Mouse (Mus musculus) left cerebral cortex, adult 2 months (tissue): ENCODE measurements around the gene Fars2. TPM values are rescaled to one million over a fixed set of nuclear protein-coding genes. Genes with fewer than 3 reads are reported as not detected.

Source experiments
- DNase-seq, 2 experiments: peaks; one replicate each; pipeline ENCODE4 v3.0.0; 2021 to 2022; ENCODE audit warnings: low spot score in 2 of 2, mixed read lengths in 1 of 2; ENCODE audit errors: extremely low spot score in 1 of 2
- H3K27ac ChIP-seq: fragments of 200-600 bp; 2 replicates; pipeline ENCODE4 v1.8.1; 2022
- H3K4me3 ChIP-seq: fragments of 200-600 bp; 2 replicates; pipeline ENCODE4 v1.8.1; 2022
- CTCF ChIP-seq: fragments of 200-600 bp; IDR thresholded peaks from 2 replicates; pipeline ENCODE4 v1.8.1; 2022; ENCODE audit warnings: antibody characterized with exemption, mild to moderate bottlenecking, moderate library complexity
- intact Hi-C: fragments of 180-260 bp; cut with DNase I; formaldehyde crosslinking; loops from one replicate; pipeline ENCODE4 v1.15.1; 2025
- total RNA-seq, 2 experiments: library from RNA; stranded (reverse); gene quantifications; 2 replicates each; pipeline ENCODE4 v1.2.3; 2021

Fars2 gene
- total RNA-seq, 2 experiments from 2014 or later, result 34.4 to 40.7 TPM

DNA sequence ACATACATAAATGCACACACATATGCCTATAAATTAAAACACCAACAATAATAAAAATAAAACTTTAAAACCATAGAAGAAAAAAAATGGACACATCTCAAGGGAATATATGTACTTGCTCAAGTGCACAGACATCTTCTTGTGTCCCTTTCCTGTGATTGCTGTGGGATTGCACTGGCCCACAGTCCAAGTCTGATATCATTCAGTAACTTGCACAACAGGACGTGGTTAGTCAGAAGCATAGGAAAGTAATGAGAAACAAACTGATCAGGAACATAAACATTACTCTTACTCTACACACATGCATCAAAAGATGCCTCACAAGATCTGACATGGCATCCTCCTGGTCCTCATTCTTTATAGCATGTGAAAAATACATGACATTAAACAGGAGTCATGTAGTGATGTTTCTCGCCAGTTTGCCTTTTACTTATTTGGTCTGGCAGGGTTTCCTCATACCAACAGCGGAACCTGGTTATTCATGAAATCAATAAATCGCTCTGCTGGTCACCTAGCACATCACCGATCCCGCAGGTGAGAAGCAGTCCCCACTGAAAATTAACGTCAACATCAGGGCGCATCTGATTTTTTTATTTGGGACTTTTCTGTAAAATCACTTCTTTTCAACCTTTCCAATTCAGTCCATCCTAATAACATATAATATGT lies 563.6 kb downstream of the Fars2 start:
- no peak for TF ChIP-seq CTCF
- no peak for DNase-seq
- Histone ChIP-seq H3K27ac (no peak overlapping the region), H3K4me3 (no peak overlapping the region)
- intact Hi-C loops, result no loop called here

DNA sequence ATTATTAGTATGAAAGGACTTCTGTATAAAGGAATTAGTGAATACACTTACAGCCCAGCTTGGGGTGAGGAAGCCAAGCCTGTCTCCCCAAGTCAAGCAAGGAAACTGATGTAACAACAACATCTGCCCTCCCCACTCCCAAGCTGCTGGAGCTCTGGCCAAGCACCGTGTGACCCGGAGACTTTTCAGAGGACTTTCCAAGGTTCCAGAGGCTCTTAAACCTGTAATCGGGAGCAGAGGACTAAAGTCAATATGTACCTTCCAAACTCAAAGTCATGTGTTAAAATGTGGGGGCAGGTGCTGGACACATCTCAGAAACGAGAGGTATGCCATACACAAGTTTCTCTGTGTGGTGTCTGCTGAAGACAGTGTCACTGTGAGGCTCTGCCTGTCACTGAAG lies 566.4 kb downstream of the Fars2 start:
- no peak for TF ChIP-seq CTCF
- intact Hi-C loops, result no loop called here
- H3K27ac ChIP-seq, result no peak overlapping the region
- no peak overlapping the region for H3K4me3 ChIP-seq
- DNase-seq, result no peak

DNA sequence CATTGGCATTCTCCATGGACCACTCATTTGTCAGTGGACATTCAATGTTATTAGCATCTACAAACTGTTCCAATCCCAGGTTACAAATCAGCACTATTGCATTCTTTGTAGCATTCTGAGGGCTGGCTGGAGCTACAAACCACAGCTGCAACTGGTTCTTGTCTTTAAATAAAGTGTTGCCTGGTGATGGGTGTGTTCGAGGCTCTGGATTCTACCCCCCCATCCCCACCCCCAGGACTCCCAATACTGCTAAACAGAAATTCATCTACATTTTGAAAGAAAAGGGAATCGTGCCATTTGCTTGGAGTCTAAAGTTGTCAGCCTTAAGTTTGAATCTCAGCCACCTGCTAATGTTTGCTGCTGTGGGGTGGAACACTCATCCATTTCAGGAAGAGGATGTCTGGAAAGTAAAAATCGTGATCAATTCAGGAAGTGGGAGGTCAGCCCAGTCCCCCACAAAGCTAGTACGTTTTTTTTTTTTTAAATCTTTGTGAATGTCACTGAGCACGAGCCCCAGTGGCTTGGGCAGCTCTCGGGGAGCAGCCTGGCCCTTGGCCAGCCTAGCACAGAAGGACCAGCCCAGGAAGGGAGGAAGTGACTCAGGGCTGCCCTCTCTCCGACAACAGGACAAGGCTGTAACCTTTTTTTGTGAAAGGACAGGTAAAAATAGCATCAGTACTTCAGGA lies 578.4 kb downstream of the Fars2 start:
- no peak for TF ChIP-seq CTCF
- DNase-seq, result peak in 1 of 2 experiments; percentile 10
- intact Hi-C loops, result loop anchor here (2.0 to 10.0 kb wide), 2 partner anchors 29 to 331 kb away; no protein-coding TSS in a partner anchor
- H3K27ac ChIP-seq, result peak overlapping the region; percentile 72
- no peak overlapping the region for H3K4me3 ChIP-seq

DNA sequence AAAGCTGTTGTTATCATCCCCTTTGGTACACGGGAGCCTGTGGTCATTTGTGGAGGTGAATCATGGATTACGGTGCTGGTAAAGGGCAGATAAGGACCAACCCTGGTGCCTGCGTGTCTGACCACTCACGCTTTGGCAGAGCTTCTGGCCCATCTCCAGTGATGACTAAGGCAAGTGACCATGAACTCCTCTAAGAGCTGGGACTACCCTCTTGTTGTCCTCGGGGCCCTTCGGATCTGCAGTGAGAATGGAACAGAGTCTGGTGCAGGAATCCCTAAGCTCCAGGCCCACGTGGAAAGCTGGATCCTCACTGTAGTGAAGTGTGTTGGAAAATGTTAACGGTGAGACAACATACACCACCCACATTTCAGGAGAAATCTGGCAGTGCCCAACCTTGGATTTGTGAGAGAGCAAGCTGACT lies 579.1 kb downstream of the Fars2 start:
- no peak for TF ChIP-seq CTCF
- H3K4me3 ChIP-seq, result no peak overlapping the region
- intact Hi-C loops, result loop anchor here (10.0 kb wide), 1 partner anchor 332 kb away; no protein-coding TSS in a partner anchor

DNA sequence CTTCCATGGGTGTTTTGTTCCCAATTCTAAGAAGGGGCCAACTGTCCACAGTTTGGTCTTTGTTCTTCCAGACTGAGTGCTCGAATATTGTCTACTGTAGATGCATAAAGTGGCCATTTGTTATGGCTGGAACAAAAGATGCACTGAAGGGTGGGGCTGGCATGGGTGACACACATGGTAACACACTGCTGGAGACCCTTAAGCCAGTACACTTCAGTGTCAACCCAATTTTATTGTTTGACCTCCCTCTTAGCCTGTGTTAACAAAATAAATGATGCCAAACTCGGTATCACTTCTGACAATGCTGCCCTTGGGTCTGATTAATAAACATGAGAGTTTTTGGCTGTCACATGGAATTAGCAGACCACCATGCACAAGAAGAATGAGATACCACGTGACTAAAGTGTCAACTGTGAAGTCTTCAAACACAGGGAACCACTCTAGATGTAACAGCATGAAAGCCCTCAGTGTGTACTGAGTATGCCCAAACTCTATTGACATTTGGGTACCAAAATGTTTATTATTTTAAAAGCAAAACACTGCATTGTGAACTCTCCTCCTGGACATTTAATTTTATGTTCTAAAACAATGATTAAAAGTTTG lies 590.0 kb downstream of the Fars2 start:
- H3K4me3 ChIP-seq, result no peak overlapping the region
- intact Hi-C loops, result no loop called here
- no peak for DNase-seq
- no peak overlapping the region for H3K27ac ChIP-seq
- TF ChIP-seq CTCF, result no peak

More for the DNA sequence above, 579.1 kb downstream of the Fars2 start:
- peak; percentile 23 to 41 for DNase-seq
- H3K27ac ChIP-seq, result peak overlapping the region; percentile 72

DNA sequence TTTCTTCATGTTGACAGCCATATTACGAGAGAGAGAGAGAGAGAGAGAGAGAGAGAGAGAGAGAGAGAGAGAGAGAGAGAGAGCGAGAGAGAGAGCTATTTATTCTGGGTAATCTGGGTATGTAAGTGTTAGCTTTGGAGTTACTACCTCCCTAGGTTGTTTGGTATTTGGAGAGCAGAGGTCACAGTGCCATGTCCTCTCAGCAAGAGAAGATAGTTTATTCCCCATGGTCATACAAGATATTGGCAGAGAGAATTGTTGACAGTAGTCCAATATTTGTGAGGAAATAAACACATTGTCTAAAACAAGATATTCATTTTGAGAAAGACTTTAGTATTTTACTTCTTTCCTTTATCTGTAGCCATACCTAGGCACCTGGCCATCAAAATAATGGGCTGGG lies 596.9 kb downstream of the Fars2 start:
- no peak overlapping the region for H3K4me3 ChIP-seq
- DNase-seq, result no peak
- no peak for TF ChIP-seq CTCF
- intact Hi-C loops, result no loop called here
- no peak overlapping the region for H3K27ac ChIP-seq

DNA sequence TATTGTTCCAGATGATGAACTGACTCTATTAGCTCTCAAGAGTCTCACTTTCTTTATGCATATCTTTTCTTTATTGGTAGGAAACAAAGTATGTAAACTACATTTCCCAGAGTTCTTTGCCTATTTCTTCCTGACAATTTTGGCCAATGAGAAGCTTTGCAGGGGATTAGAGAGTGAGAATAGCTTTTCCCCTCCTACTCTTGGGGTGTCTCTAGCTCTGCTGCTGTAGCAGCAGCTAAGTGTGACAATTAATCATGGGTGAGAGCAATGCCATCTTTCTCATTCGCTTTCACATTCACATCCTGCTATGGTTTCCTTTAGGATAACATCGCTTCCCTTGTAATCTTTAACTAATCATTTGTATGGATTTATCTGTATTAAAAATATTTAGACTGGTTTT lies 599.5 kb downstream of the Fars2 start:
- H3K4me3 ChIP-seq, result no peak overlapping the region
- no peak overlapping the region for H3K27ac ChIP-seq
- TF ChIP-seq CTCF, result no peak
- no peak for DNase-seq
- intact Hi-C loops, result no loop called here

DNA sequence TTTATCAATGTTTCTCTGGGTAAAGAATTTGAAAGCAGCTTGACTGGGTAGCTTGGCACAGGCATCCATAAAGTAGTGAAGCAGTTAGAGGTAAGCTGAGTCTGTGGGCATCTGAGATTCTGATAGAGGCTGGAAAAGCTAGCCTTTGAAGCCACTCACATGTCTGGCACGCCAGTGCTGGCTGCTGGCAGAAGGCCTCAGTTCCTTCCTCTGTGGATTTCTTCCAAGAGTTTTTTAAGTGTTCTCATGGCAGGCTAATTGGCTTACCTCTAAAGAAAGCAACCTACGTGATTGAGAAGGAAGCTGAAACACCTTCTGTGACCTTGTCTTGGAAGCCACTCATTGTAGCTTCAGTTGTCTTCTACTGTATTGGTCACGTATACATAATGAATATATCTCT lies 600.2 kb downstream of the Fars2 start:
- TF ChIP-seq CTCF, result no peak
- Histone ChIP-seq H3K27ac (no peak overlapping the region), H3K4me3 (no peak overlapping the region)
- intact Hi-C loops, result no loop called here
- DNase-seq, result no peak

DNA sequence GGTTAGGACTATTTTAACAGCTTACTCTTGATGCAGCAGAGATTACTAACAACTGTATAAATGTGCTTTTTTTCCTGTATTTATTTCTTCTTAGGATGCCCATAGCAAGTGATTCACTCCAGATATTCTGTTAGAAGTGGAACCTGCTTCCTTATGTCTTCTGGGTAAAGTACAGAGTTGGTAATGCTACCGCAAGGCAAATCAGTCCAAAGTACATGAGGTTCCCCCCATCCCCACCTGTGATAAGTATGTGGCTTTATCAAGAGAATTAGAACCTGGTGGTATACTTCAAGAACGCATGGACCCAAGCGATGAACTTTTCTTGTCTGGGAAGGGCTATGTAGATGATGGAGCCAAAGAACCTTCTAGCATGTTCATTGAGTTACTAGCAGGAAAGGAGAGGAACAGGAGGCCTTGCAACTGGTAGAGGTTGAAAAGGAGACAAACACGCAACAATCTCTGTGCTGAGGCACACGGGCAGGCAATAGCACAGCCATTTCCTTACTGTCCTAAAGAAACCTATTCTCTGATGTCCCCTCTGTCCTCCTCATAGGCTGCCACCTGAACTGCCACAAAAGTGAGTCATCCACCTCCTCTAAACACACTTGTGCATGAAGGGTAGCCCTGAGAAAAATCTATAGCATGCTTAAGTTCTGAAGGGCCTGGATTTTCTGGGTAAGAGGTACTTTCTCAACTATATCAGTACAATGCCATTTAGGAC lies 603.2 kb downstream of the Fars2 start:
- Histone ChIP-seq H3K27ac (no peak overlapping the region), H3K4me3 (no peak overlapping the region)
- TF ChIP-seq CTCF, result no peak
- DNase-seq, result no peak
- intact Hi-C loops, result loop anchor here (10.0 kb wide), 1 partner anchor 606 kb away; the partner anchor contains the start of genes Fars2 and Lyrm4

DNA sequence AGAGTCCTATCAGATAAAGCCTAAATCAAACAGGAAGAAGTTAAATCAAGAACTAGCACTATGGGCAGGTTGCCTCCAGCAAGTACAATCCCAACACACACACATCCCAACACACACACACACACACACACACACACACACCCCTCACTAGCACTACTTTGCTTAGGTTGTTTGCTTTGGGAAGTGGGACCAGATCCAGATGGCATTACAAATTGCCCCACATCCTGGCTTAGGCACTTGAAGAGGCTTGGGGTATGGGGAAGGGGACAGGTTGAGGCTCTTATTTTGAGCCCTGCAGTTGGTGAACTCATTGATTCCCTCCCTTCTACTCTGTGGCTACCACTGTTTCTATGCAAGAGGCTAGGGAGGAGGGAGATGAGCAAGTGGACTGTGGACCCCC lies 605.1 kb downstream of the Fars2 start:
- intact Hi-C loops, result loop anchor here (10.0 kb wide), 1 partner anchor 608 kb away; the partner anchor contains the start of genes Fars2 and Lyrm4
- no peak overlapping the region for H3K27ac ChIP-seq
- no peak for TF ChIP-seq CTCF
- DNase-seq, result no peak
- no peak overlapping the region for H3K4me3 ChIP-seq

DNA sequence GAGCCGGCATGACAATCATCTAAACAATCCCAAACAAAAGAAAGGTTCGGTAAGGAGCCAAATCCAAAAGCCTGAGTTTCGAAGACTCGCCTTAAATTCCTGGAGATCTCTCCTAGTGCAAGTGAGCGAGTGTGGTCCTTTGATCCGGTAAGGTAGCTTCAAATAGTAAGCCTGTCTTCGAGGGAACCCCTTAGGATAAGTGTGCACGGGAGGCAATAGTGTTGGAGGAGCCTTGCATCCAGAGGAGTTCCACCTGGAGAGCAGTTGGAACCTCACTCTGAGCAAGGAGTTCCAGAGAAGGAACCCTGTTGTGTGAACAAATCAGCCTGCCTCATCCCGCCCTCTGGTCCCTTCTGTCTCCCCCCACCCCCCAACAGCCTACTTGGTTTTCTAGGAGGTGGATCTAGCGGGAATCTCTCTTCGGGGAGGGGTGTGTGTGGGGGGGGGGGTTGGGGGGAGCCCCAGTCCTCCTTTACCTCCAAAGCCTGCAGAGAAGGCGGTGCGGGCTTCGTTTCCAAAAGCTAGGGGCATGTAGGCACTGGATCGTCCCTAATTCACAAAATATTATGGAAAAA lies 606.6 kb downstream of the Fars2 start:
- intact Hi-C loops, result loop anchor here (2.0 to 10.0 kb wide), 2 partner anchors 29 to 609 kb away; partner anchors contain the start of genes Fars2 and Lyrm4
- TF ChIP-seq CTCF, result no peak
- H3K4me3 ChIP-seq, result no peak overlapping the region

More for the DNA sequence above, 606.6 kb downstream of the Fars2 start:
- DNase-seq, result peak in 1 of 2 experiments; percentile 26
- peak overlapping the region; percentile 16; the same call in 1 of the 2 replicates for H3K27ac ChIP-seq
